Mouse (Mus musculus): ENCODE measurements around the gene Mif4gd. TPM values are rescaled to one million over a fixed set of nuclear protein-coding genes. Genes with fewer than 3 reads are reported as not detected.

The Mif4gd gene
- polyA plus RNA-seq, 1 experiment from 2014 or later, result 23.8 TPM

DNA sequence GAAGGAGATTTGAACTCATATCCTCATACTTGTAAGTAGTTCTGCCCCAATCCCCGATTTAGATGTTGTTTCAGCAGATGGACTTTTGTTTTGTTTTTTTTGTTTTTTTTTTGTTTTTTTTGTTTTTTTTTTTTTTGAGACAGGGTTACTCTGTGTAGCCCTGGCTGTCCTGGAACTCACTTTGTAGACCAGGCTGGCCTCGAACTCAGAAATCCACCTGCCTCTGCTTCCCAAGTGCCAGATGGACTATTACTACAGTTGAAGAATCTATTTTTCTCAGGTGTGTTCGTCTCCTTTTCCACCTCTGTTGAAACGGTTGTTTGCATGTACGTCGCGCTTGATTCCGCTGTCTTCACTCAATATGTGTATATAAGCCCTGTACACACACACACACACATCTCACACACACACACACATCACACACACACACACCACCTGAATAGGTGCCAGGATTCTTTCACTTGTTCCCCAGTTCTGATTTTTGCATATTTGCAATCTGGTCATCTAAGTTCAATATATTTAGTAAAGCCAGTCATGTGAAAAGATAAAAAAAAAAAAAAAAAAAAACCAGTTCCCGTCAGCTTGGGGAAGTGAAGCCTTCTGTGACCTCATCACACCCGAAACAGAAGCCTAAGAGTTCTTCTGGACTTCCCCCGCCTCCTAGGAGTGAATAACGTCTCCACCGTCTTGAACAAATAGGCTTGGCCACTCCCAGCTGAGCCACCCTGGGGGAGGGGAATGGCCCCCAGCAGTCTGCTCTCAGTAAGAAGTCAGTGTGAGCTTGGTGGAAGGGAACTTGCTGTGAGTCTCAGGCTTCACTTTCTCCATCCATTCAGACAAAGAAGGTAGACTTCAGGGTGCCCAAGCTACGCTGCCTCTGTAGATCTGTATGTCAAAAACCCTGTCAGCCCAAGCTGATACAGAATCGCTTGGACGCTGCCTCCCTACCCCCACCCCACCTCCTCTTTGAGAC is 18.0 kb upstream of the Mif4gd start:
- Histone ChIP-seq H3K27me3 (ENCODE audit: poor library complexity, severe bottlenecking) (no peaks in the 10 kb centered on the region), H3K9me3 (no peaks in the 10 kb centered on the region), H3K36me3 (replicated peaks) (no peaks in the 10 kb centered on the region), H3K27ac (0 out of 2 replicates have a peak overlapping the region, but pooled peaks have one; percentile 25), H3K4me1 (peaks cover 22% of the 10 kb centered on the region), H3K4me3 (no peak overlapping the region)
- WGBS, result 51% methylated on average over 16 of the region's 16 CpGs
- no peak for DNase-seq (ENCODE audit: extremely low spot score, low spot score)

DNA sequence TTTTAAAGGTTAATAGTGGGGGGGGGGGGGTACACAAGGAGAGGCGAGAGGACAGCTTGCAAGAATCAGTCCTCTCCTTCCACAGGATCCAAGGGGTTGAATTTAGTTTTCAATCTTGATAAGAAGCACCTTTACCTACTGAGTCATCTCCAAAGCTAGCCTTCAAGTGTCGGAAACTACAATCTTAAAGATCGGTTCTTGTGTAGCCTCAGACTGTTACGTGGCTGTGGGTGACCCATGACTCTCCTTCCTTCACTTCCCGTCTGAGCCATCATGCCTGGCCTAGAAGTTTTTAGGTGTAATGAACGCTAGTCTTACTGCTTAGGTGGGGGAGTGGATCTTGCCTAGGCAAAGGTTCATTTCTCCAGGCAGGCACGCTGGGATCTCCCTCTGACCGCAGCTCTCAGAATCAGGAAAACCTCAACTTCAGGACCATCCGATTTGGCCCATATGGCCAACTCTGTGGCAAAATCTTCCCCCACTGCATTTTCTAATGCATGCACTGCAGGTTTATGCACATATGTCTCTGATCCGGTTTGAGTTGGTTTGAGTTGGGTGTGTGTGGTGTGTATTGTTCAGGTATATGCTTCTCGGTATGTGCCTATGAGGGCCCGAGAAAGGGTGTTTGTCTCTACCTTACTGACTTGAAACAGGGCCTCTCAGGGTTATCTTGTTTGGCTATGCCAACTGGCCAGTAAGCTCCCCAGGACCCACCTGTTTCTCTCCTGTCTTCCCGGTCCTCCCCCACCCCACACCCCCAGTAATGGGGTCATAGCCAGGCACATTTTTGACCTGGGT is 17.2 kb upstream of the Mif4gd start:
- Histone ChIP-seq H3K4me1 (peaks cover 22% of the 10 kb centered on the region), H3K36me3 (replicated peaks) (no peaks in the 10 kb centered on the region), H3K4me3 (no peak overlapping the region), H3K9me3 (no peaks in the 10 kb centered on the region), H3K27ac (no peak overlapping the region), H3K27me3 (ENCODE audit: poor library complexity, severe bottlenecking) (no peaks in the 10 kb centered on the region)
- DNase-seq (ENCODE audit: extremely low spot score, low spot score), result no peak
- 90% methylated on average over 13 of the region's 13 CpGs for WGBS

DNA sequence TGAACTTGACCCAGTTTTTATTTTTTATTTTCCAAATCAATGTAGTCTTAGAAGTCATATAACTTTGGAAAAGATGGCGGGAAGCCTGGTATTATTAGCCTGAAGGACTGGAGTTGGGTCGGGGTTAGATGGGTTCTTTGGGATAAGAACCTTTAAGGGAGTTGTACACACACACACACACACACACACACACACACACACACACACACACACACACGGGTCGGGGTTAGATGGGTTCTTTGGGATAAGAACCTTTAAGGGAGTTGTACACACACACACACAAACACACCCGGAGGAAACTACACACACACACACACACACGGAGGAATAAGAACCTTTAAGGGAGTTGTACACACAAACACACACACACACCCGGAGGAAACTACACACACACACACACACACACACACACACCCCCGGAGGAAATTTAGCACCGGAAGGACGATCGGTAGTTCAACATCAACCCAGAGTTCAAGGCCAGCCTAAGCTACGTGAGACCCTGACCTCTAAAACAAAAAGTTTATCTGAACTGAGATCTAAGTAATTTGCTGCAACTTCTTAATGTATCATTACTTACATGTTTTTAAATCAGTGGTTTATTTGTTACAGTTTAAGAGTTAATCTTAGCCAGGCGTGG is 15.8 kb upstream of the Mif4gd start:
- Histone ChIP-seq H3K27me3 (ENCODE audit: poor library complexity, severe bottlenecking) (no peaks in the 10 kb centered on the region), H3K4me1 (peaks cover 22% of the 10 kb centered on the region), H3K9me3 (no peaks in the 10 kb centered on the region), H3K4me3 (peak overlapping the region; percentile 83), H3K27ac (peak overlapping the region; percentile 84), H3K36me3 (replicated peaks) (peaks cover 2% of the 10 kb centered on the region; the same call in 1 of the 2 replicates)
- no peak for DNase-seq (ENCODE audit: extremely low spot score, low spot score)
- 57% methylated on average over 13 of the region's 13 CpGs for WGBS

DNA sequence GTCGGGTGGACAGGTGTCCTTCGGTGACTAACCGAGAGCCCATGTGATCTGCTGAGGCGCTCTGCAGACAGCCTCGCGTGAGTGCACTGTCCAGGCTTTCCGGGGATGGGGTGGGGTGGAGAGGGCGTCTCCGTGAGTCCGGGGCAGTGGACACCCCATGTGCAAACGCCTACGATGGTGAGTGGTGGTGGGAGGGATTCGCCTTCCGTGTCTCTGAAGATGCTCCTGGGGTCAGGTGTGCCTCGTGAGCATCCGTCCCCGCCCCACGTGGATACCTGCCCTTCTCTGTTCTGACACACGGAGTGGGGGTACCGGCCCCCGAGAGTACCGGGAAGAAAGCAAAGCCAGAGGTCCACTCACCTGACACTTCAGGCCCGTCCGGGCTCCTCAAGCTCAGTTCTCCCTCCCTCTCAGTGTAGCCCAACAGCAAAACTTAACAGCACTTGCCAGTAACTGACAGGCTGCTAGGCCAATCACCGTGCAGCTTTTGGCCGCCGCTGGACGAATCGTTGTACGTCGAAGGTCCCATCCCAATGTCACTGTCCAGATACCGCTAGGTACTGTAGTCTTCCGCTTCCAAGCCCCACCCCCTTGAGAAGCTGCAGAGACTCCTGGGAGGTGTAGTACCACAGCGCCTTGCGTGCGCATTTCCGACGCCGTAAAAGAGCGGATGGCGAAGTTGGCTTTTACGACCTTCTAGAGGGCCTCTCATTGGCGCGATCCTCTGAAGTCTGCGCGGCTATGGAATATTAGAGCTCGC is 15.1 kb upstream of the Mif4gd start, which contains the start of gene Slc25a19:
Gene Slc25a19 (minus strand): TSS at position 591 of the 760 bp plus-strand sequence.
- Histone ChIP-seq H3K9me3 (no peaks in the 10 kb centered on the region), H3K4me3 (peak within 1 kb of the TSS; percentile 83), H3K27ac (peak within 1 kb of the TSS; percentile 84), H3K27me3 (ENCODE audit: poor library complexity, severe bottlenecking) (no peaks in the 10 kb centered on the region), H3K4me1 (peaks cover 22% of the 10 kb centered on the region), H3K36me3 (replicated peaks) (peaks cover 9% of the 10 kb centered on the region)
- WGBS, result under 1% methylated on average over 47 of the region's 47 CpGs
- peak; percentile 98 for DNase-seq (ENCODE audit: extremely low spot score, low spot score)

DNA sequence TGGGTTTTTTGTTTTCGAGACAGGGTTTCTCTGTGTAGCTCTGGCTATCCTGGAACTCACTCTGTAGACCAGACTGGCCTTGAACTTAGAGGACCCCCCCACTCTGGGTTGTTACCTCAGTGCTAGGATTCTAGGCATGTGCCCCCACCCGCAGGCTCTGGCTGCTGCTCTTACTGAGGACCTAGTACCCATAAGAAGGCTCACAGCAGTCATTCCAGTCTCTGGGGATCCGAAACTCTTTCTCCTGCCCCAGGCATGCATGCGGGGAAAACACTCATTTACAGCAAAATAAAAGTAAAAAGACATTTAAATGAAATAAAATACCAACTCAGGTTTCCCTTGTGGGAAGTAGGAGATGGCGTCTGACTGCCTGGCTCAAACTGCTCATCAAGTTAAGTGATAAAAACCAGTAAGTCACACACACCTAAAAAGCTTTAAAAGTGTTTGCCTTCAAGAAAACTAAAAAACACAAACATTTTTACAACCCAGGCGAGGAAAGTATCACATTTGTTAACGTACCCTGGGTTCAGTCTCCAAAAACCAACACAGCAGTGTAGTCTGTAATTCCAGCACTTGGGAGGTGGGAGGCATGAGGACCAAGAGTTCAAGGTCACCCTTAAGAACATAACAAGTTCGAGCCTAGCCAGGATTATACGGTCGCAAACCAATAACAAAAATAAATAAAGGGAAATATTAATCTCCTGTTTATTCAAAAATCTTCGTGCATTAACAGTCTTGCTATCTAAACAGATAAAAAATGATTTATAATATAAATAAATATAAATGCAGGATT is 14.3 kb upstream of the Mif4gd start:
- Histone ChIP-seq H3K27ac (peak overlapping the region; percentile 84), H3K9me3 (no peaks in the 10 kb centered on the region), H3K4me3 (peak overlapping the region; percentile 83), H3K4me1 (peaks cover 22% of the 10 kb centered on the region), H3K36me3 (replicated peaks) (peaks cover 18% of the 10 kb centered on the region), H3K27me3 (ENCODE audit: poor library complexity, severe bottlenecking) (no peaks in the 10 kb centered on the region)
- WGBS, result 61% methylated on average over 11 of the region's 11 CpGs
- DNase-seq (ENCODE audit: extremely low spot score, low spot score), result no peak

DNA sequence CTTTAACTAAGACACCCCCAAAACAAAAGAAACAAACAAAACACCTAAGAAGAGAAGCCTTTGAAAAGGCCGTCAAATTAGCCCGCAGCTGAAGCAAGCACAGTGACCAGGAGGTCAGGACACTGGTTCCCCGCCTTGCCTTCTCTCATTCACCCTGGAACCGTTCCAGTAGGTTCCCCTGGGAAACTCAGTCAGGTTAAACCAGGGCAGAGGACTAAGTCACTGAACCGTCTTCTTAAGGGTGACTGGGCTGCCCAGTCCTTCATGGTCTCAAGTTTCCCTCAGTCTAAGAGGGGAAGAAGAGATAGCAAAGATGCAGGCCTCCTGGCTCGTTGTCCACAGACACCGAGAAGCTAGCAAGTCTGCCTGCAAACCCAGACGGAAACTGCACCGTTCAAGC is 13.1 kb upstream of the Mif4gd start:
- 87% methylated on average over 9 of the region's 9 CpGs for whole genome bisulfite sequencing
- peak overlapping the region; percentile 2; the same call in 1 of the 2 replicates for H3K4me3 ChIP-seq
- H3K4me1 ChIP-seq, result peaks cover 17% of the 10 kb centered on the region
- DNase-seq (ENCODE audit: extremely low spot score, low spot score), result no peak
- H3K27ac ChIP-seq, result no peak overlapping the region
- no peaks in the 10 kb centered on the region for H3K9me3 ChIP-seq
- no peaks in the 10 kb centered on the region for H3K27me3 ChIP-seq (ENCODE audit: poor library complexity, severe bottlenecking)
- peaks cover 29% of the 10 kb centered on the region for H3K36me3 ChIP-seq (replicated peaks)

DNA sequence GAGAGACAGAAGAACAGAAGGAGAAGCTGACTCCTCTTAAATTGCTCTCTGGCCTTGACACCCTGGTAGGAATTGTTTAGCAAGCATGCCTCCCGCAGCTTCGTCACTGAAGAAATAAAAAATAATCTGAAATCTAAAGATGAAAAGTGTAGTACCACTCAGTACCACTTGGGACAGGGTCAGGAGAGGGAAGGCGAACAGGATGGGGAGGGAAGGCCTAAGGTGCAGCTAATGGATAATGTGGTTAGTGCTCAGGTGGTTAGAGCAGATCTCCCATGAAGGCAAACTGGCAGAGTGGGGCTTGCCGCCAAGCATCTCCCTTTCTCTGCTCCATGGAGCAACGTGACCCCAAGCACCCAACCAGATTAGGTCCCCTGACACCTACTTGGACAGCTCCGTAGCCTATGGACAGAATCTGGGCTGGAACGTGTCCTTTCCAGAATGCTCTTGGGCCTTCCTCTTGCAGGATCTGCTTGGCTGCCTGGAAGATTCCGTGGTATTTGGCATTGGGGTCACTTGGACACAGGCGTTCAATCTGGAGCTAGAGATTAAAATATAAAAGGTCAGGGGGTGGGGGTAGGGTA is 10.8 kb upstream of the Mif4gd start:
- no peak for DNase-seq (ENCODE audit: extremely low spot score, low spot score)
- WGBS, result 80% methylated on average over 9 of the region's 9 CpGs
- H3K36me3 ChIP-seq (replicated peaks), result peaks cover 50% of the 10 kb centered on the region
- H3K27me3 ChIP-seq (ENCODE audit: poor library complexity, severe bottlenecking), result no peaks in the 10 kb centered on the region
- no peaks in the 10 kb centered on the region for H3K9me3 ChIP-seq
- no peak overlapping the region for H3K27ac ChIP-seq
- peaks cover 14% of the 10 kb centered on the region for H3K4me1 ChIP-seq
- H3K4me3 ChIP-seq, result no peak overlapping the region

DNA sequence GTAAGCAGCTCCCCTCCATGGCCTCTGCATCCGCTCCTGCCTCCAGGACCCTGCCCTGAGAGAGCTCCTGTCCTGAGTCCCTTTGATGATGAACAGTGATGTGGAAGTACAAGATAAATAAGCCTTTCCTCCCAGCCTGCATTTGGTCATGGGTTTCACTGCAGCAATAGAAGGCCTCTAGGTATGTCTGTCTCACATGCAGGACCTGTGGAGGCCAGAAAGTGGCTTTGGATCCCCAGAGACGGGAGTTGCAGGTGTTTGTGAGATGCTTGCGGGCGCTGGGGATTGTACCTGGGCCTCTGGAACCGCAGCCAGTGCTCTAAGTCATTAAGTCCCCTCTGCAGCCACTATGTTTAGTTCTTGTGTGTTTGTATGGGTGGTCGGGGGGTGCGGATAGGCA is 7.2 kb upstream of the Mif4gd start:
- H3K27me3 ChIP-seq (ENCODE audit: poor library complexity, severe bottlenecking), result no peaks in the 10 kb centered on the region
- H3K4me1 ChIP-seq, result no peaks in the 10 kb centered on the region
- 96% methylated on average over 7 of the region's 7 CpGs for WGBS
- peaks cover 77% of the 10 kb centered on the region for H3K36me3 ChIP-seq (replicated peaks)
- H3K4me3 ChIP-seq, result no peak overlapping the region
- H3K9me3 ChIP-seq, result no peaks in the 10 kb centered on the region
- H3K27ac ChIP-seq, result no peak overlapping the region
- DNase-seq (ENCODE audit: extremely low spot score, low spot score), result no peak

DNA sequence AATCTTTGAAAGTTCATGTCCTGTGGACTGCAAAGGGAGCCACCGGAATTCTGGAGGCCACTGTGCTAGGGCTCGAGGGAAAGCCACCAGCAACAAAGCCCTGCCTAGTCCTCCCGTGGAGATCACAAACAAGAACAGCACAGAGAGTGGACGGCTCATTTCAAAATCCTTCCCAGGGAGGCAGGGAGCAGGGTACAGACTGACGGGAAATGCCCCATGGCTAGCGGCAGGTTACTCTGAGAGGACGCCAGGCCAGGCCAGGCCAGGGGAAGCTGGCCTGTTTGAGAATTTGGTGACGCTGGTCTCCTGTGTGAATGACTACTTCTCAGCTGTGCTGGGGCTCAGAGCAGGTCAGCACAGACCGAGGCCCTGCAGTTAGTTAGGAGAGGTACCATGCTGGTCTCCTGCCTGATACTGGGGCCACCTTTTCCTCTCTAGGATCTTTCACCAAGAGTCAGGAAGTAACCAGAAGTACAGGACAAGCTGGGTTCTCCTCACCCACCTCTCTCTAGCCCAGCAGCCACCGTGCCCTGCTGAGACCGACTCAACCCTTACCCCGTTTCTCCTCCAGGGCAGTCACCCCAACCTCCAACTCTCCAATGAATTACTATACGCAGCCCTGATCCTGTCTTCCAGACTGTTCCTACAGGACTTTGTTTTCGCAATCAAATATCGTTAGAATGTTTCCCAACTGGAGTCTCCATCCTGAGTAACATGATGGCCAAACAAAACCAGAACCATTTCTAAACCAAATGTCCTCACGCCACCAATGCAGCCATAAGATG is 6.2 kb upstream of the Mif4gd start:
- H3K36me3 ChIP-seq (replicated peaks), result peaks cover 84% of the 10 kb centered on the region
- no peak overlapping the region for H3K4me3 ChIP-seq
- no peak overlapping the region for H3K27ac ChIP-seq
- DNase-seq (ENCODE audit: extremely low spot score, low spot score), result no peak
- H3K4me1 ChIP-seq, result peaks cover 4% of the 10 kb centered on the region; the same call in 1 of the 2 replicates
- WGBS, result 91% methylated on average over 16 of the region's 16 CpGs
- H3K27me3 ChIP-seq (ENCODE audit: poor library complexity, severe bottlenecking), result no peaks in the 10 kb centered on the region
- H3K9me3 ChIP-seq, result no peaks in the 10 kb centered on the region

DNA sequence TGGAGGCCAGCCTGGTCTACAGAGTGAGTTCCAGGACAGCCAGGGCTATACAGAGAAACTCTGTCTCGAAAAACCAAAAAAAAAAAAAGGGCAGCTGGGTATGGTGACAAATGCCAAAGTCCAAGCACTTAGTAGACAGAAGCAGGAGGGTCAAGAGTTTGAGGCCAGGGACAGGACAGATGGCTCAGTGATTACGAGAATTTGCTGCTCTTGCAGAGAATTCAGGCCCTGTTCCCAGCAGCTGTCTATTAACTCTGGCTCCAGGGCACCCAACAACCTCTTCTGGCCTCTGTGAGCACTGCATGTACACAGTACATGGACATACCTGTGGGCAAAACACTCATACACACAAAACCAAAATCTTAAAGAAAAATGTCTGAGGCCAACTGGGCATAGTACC is 5.2 kb upstream of the Mif4gd start:
- Histone ChIP-seq H3K36me3 (replicated peaks) (peaks cover 76% of the 10 kb centered on the region), H3K27ac (no peak overlapping the region), H3K4me1 (peaks cover 13% of the 10 kb centered on the region), H3K9me3 (no peaks in the 10 kb centered on the region), H3K27me3 (ENCODE audit: poor library complexity, severe bottlenecking) (no peaks in the 10 kb centered on the region), H3K4me3 (no peak overlapping the region)
- WGBS, result 77% methylated on average over 2 of the region's 2 CpGs
- no peak for DNase-seq (ENCODE audit: extremely low spot score, low spot score)

All from forebrain, embryonic 10.5 days (tissue).